Mouse (Mus musculus): ENCODE measurements around the gene Abca4.
"Not testable (repeated sequence)": the region's sequence is repeated elsewhere in the genome, so short reads cannot be mapped to it uniquely, and the experiment has no call there.

Gene Abca4

DNA sequence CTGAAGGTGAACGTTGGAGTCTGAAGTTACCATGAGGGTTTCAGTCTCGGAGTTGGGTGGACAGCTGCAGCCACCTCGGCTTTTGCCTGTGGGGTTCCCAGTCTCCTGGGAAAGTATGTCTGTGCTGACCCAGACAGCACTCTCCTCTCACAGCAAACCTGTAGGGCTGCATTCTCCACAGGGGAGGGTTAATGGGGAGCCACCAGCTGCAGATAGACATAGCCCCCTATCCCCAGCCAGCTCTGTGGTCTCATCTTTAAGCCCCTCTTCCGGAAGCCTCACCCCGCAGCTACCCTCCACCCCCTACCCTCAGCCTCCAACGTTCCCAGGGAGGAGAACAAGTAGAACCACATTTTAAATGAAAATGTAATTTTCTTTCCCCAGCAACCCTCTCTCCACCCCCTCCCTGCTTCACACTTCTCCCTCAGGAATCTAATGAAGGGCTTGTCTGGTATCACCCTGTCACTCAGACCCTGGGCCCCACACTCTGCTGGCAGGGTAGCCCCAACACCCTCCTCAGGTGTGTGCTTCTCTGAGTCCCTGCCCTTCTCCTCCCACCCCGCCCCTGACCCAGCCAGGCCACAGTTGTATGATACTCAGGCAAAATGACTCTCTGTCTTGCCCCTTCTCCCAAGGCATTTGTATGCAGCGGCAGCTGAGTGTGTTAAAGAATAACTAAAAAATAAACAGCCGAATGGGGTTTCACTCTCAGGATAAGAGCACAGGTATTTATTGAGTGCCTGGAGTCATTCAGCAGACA is 14.4 kb downstream of the Abca4 start:
- peak; percentile 49 for DNase-seq

DNA sequence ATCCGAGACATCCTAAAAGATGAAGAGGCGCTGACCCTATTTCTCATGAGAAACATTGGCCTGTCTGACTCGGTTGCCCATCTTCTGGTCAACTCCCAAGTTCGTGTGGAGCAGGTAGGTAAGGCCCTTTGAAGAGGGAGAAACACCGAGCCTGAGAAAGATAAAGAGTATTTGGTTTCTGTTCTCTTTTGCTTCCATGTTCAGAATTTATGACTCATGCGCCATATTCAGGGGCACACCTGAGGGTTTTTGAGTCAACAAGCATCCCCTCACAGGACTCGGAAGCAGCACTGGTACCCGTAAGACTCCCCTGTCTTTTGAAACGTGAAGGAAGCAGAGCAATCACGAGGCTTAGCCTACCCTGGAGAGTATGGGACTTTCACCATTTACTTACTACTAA is 18.3 kb downstream of the Abca4 start:
- no peak for DNase-seq

DNA sequence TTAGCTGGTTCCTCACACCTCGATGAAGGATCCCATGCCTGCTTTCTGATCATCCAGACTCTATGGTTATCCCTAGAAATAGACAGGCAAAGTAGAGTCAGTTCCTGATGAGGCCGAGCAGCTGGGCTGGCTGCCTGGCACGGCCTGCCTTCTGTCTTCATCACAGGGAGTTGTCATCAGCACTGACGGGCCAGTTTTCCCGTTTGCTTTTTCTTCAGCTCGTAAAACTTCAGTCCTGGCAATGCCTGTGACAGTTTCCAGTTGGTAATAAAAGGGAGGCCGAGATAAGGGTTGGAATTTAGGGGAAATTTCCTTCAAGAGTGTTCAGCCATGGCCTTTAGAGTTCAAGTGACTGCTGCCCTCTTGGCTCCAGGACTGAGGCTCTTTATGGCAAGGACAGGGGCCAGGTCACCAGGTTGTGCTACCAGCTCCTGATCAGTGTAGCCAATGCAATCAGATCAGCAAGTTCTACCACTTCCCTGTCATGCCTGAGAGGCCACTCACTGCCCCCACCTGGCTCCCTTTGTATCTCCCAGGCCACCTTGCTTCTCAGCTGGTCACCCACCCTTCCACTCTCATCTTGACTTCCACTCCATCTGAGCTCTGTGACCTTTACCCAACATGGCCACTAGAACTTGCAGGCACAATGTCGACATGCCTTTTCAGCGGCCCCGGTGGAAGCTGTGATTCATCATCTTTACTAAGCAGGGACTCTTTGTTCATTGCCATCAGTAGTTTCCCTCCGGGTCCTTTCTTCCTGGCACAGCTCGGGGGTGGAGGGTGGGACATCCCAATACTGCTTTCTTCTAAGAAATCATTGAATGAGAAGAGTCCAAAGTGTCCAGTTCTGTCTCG is 20.5 kb downstream of the Abca4 start:
- peak; percentile 51 for DNase-seq

DNA sequence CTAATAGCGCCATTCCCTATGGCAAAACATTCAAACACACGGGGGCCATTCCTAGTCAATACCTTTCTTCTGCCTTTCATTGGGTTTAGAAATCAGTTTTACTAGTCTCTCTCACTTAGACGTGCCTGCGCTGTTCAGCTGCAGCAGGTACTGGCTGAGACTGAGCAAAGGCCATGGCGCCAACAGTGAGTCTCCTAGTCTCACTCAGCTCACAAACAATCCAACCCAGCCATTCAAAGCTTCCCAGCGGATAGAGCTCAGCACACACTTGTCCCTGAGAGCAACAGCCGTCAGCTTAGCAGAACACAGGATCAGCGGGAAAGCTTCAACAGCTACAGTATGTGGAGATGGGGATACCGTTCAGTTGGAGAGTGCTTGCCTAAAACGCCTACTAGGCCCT is 27.5 kb downstream of the Abca4 start:
- DNase-seq, result peak; percentile 43

DNA sequence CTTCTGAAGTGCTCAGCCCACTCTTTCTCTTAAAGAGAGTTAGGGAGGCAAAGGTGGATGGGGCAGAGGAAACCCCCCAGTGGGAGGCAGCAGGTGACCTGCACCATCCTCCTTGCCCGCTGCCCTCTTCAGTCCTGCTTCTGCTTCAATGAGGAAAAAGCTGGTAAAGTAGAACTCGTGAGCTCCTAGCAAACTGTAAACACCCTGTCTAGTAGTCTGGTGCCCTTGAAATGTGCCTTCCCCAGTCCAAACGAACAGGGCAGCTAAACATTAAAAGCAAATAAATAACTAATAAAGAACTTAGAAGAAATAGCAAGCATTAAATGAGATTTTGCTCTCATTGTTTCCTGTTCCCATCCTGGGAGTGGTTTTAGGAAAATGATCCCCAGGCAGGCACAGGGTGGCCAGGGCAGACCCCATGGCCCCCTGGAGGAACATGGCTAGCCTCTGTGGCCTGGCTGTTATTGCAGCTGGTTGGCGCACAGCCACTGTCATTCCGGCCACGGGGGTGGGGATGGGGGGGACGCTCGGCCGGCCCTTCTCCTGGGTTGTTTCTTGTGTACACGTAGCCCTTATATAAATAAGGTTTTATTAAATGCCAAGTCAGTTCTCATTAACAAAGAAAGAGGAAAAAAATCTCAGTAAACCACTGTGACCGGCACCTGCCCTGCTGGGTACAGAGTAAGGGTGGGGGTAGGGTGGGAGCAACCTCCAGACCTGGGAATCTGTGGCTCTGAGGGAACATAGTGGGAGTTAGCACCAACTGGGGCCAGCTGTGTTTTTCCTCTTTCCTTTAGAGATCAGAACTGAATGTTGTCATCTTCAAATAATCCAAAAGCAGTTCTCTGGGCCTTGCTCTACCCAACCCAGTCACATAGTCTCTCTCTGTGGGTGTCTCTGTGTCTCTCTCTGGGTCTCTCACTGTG is 28.7 kb downstream of the Abca4 start:
- peak; percentile 82 for DNase-seq

DNA sequence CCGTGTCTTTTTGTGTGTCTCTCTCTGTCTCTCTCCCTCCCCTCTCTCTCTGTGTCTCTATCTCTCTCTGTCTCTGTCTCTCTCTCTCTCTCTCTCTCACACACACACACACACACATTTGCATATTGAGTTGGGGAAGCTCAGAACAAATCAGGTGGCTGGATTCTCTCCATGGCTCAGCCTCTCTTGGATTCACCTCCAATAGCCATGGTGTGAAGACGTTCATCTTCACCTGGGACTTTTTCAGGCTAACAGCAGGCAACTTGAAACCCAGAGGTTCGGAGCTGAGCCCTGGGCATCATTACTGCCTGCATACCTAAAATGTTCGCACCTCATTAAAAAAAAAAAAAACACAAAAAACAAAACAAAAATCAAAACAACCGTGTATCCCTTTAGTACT is 29.4 kb downstream of the Abca4 start:
- no peak for DNase-seq

DNA sequence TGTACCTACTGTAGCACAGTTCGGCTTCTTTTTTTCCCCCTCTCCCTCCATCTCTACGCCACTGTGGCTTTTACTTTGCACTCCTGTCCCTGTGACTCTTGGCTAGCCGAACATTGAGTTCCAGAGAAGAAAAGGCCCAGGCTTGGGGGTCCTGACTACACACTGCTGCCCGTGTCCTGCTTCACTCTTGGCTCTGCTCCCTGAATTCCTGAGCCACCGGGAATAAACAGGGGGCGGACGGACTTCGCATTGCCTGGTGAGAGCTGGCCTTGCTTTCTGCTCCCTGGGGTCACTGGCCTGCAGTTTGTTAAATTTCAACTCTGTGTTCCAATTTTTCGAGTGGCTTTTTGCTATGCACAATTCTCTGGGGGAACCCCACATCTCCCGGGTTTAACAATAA is 30.1 kb downstream of the Abca4 start:
- DNase-seq, result peak; percentile 82

DNA sequence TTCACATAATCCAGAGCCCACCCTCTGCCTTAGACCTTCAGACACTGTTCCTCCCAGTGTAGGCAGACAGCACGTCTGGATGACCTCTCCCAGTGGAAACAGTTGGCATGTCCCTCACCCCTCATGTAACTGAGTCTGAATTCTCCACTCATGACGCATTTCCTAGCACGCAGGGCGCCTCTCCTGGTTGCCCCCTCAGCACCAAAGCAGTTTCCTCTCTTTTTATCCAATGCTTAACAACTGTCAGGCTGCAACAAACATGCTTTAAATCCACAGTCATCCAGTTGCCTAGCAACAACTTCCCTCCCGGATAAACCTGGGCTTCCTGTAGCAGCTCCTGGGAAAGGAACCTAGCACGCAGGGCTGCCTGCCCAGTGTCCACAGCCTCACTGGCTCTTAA is 33.9 kb downstream of the Abca4 start:
- peak; percentile 68 for DNase-seq

DNA sequence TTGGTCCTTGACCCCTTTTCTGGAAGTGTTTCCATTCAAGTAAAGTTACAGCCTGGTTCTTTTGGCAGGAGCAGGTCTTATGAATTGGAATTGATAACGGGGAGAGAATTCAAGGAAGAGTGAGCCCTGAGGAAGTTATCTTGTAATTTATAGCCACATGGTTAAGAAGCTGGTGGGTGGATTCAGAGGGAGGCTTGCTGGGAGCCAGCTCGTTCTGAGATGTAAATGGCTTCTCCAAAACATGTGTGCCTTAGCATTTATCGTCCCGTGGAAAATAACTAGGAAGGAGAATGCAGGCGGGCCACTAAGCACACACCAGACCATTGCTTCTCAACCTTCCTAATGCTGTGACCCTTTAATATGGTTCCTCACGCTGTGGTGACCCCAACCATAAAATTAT is 34.9 kb downstream of the Abca4 start:
- no peak for DNase-seq

DNA sequence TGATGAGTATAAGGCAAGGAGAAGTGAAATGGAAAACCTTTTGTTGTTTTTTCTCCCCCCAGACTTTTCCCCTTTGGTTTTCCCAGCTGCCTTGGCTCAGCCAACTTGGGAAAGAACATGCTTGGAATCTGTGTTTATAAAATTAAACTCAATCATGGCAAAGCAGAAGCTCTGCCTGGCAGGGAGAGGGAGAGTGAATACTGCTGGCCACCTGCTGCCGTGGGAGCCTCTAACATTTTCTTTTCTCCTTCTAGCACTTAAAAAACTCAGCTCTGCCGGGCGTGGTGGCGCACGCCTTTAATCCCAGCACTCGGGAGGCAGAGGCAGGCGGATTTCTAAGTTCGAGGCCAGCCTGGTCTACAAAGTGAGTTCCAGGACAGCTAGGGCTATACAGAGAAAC is 37.4 kb downstream of the Abca4 start:
- DNase-seq, result not testable (repeated sequence)

DNA sequence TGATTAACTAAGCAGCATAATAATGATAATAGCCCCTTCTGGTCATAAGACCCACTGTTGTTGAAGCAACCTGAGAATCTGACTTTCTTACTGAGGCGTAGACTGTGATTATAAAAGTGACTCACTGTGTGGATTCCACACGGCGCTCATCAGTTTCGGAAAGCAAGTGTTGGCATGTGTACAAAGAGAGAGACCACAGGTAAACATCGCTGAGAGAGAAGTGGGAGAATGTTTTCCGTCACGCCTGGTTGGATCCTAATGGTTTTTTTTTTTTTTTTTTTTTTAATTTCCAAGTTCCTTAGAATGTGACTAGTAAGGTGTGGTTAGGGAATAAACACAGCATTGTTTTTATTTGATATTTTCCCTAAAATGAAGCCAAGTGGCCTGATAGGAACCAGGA is 38.1 kb downstream of the Abca4 start:
- no peak for DNase-seq

DNA sequence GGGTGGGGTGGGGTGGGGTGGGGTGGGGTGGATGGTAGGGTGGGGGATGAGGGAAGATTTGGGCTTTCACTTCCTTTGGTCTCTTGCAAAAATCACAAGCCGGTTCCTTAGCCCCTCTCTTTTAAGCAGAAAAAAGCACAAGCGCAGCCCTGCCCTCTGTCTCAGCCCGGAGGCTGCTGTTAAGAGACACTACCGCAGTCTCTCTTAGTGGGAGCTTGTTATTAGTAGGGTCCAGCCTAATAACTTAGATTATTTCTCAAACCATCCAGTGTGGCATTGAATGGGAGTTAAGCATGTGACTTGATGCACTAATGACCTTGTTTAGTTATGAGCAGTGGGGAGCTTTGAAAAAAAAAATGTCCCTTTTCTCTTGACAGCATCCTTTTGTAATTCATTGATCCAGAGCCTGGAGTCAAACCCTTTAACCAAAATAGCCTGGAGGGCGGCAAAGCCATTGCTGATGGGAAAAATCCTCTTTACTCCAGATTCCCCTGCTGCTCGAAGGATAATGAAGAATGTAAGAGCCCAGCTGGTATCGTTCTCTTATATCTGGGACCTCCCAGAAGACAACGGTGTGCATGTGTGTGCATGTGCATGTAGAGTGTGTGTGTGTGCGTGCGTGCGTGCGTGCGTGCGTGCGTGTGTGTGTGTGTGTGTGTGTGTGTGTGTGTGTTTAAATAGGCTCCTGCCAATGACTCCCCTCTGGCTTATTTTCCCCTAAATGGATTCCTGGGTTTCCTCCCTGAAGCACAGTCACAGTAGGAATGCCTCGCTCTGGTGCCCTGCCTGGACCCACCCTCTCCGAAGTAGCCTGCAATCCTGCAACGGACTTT is 41.1 kb downstream of the Abca4 start:
- no peak for DNase-seq

DNA sequence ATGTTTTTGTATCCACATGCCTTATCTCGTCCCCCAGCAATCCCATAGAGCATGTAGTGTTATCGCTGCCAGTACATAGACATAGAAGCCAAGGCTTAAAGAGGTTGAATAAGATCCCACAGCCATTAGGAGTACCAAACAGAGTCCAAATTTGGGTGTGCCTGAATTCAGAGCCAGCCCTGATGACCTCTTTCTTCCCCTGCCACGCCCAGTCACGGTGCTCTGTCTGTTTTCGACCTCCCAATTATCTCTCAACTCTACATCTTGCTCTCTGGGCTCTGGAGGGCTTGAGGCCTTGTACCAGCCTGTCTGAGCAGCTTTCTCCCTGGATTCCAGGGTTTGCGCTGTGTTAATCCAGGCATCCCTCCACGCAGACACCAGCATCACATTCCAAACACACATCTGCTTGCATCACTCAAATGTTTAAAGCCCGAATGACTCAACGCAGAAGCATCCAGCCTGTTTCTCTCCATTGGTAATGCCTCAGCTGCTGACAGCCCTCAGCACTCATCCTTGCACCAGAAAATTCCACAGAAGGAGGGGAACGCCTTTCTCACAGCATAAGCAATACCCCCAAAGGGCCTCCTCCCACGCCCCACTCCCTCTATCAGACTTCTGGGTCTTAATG is 43.9 kb downstream of the Abca4 start:
- DNase-seq, result no peak

DNA sequence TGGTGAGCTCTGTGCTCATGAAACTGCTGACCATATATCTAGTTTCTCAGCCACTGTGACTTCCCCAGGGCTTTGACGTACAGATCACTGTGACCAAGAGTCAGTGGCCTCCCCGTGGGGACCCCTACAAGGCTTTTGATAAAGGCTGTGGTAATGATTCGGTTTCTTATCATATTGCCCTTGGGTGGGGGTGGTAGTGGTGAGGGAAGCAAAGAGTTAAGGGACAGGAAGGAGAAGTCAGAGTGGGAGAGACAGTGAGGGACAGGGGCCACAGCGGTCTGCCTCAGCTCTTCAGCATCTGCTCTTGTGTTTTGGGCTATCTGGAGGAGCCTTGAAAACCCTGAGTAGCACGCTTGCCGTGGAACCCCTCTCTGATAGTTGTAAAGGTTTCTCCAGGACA is 46.1 kb downstream of the Abca4 start:
- DNase-seq, result no peak

DNA sequence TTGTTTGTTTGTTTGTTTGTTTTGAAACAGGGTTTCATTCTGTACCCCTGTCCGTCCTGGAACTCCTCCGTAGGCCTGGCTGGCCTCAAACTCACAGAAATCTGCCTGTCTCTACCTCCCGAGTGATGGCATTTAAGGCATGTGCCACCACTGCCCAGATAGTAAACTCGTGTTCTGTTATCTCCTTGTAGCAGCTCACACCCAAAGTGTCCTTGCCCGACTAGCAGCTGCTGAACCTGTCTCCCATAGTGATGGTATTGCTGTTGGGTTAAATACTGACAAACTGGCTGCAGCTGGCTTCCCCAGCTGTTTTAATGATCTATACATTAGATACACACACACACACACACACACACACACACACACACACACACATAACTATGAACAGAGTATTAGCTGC is 55.5 kb downstream of the Abca4 start:
- no peak for DNase-seq

DNA sequence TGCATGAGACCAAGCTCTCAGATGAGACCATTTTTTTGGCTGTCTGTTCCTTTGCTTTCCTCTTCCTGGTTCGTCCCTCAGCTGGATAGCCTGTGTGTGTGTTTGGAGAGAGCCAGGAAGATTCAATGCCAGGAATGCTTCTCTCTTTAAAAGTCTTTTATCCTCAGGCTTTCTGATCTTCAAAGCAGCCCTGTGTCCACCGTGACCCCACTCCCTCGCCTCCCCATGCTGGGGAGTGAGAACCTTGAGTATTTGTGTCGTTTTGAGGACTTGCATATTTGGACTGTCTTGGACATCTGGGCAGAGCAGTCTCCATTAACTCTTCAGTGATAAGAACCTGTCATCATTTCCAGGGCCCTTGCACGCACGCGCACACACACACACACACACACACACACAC is 57.8 kb downstream of the Abca4 start:
- DNase-seq, result no peak

DNA sequence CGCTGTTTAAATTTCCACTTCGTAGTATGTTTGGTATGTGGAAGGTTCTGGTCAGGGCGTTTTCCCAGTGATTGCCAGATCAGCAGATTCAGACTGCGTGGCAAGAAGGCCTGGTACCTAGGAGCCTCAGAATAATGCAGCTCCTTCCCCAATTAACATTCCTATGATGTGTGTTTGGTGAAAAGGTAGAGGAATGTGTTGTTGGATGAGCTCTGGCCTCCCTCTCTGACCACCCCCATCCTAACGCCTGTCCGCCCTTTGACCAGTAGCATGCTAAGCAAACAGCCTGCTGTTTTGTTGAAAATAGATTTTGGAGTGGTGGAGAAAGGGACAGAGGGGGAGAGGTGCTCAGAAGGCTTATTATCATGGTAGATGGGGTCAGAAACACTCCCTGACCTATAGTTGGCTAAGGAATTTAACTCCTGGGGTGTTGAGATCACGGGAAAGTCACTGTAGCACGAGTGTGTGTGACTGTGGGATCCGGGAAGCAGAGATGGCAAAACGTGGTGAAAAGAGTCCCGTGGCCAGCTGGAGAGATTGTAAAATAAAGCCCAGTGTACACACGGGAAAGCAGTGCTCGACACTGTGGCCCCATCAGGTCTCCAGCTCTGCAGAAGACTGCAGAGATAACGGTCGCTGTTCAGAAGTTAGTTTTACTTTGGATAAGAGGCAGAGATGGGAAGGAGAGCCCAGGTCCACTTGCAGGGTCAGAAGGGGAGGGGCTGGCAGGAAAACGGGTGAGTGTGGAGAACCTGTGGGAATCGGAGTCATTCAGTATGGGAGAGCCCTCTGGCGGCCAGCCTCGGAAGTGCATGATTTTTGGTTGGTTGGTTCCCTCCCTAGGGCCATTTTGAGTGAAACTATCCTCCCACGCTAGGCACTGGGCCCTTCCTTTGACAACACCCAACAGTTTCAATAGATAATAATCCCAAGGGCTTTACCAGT is 59.9 kb downstream of the Abca4 start:
- DNase-seq, result peak; percentile 94

DNA sequence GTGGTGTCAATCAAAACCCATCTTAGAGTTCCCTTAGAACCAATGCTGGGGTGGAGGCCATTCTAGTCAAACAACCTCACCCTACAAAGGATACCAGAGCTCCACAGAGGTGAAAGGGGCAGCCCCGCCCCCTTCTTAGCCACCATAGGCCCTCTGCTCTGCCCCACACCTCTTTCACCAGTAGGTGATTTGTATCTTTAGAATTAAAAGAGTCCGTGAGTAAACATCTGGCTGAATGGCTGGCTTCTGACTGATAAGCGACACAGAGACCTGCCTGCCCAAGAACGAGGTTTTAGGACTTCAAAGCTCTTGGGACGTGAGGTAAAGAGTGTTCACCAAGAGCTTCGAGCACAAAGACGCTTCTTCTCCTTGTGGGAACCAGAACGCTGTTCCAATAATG is 62.7 kb downstream of the Abca4 start:
- no peak for DNase-seq

DNA sequence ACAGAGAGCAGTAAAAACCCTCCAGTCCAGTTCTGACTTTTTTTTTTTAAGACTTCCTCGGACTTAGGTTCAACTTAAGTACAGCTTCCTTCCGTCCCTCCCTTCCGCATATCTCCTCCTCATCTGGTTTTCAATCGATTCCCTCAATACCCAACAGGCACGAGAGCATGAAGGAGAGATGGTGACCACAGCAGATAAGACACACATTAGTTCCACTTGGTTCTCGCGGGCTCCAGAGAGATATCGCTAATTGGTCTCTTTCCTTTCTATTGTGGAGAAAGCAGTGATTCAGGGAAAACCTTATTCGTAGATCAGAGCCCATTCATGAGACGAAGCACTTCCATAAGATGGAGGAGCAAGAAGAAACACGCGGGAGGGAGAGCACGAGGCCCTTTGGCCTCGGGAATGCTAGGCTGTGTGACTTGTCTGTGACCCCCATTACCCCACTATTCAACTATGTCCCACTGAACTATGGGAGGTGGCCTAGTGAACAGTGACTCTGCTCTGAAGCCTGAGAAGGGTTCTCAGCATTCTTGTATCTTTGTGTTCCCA is 63.5 kb downstream of the Abca4 start:
- no peak for DNase-seq

DNA sequence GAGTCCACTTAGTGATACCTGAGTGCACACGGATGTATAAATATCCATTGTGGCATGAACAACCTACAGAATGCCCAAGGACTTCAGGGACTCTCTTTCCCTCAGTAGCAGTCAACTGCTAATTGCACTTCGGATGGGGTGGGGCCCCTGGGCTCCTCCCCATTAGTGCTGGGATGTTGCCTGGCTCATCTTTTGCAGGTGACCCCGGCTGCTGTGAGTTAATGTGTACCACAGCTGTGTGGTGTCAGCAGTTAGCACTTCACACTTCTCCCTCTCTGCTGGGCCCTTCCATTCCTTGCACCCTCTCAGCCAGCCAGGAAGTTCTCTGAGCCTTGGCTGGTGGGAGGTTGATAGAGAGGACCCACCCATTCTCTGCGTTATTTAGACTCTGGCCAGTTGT is 65.2 kb downstream of the Abca4 start:
- DNase-seq, result peak; percentile 59
